Mouse (Mus musculus) heart, adult 11 months (tissue): ENCODE data around the gene Olfr512.

ENCODE experiments used
- DNase-seq: peaks from one replicate; pipeline ENCODE4 v3.0.0; 2022

The Olfr512 gene

DNA sequence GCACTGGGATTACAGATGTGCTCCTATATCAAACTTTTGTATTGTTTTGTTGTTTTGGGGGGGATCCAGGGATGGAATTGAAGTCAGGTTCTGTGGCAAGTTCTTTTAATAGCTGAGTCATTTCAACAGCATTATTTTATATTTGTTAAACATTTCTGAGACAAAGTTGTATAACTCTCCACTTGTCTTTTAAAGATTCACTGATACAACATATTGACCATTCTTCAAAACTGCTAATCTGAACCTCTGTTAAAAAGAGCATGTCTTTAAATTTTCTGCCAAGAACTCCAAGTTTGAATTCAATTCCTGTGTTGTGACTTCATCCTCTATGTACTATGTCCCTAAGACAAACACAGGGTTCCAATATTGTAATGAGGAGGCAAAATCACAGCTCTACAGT lies at the start of gene Olfr512:
Gene Olfr512 (plus strand): TSS at position 301 of the 400 bp plus-strand sequence.
- no peak for DNase-seq

DNA sequence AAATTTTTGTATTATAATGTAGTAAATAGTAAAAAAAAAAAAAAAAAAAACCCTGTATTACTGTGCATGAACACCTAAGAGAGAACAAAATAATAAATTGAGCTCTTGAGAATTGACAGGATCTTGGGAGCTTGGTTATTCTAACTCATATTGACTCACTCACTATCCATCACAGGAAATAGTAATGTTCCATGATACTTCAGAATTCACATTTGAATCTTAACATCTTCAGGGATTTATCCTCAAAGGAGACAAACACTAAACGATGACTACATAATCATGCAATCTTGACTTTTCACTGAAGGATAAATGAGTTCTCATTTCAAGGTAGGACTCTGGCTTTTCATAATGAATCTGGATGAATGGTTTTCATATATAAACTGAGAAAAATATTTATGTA lies 47.0 kb upstream of the Olfr512 start, which contains the start of gene Olfr510:
Gene Olfr510 (plus strand): TSS at position 301 of the 400 bp plus-strand sequence.
- DNase-seq: no peak

- DNase-seq: no peak
Observed at GRCm38 (mm10) chr7:108671058-108671457, 42.1 kb upstream of the Olfr512 start.

DNA sequence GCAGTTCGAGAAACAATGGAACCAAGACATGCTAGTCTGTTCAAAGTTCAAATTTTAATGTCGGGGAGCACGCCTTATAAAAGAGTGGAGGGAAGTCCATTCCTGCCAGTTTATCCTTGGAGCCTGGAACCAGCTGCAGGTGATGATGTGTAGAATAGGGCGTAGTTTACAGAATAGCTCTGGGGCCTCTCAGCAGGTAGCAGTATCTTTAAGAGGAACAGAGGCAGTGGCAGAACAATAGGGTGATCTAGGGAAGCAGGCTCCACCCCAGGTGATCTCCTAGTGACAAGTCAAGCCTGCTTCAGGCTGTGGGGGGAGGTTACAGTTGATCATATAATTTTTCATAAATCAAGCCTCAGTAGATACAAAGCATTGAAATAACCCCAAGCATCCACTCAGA lies 34.2 kb upstream of the Olfr512 start:
- no peak for DNase-seq

DNA sequence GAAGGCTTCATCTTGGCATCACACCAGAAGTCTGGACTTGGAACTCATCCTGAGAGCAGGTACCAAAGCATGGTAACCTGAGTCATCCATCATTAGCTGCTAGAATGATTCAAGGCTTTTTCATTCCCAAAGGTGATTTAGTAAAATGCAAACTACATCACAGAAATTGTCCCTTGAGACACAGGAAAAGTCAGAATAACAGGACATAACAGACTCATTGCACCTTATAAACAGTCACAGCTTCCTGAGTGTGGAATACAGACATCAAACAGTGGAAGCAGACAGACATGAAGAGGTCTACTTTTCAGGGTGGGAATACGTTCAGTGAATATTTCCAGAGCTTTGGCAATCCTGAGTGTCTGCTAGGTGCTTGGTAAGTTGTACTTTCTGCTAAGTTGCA lies 37.6 kb downstream of the Olfr512 start, which contains the start of gene Olfr513:
Gene Olfr513 (plus strand): TSS at position 301 of the 400 bp plus-strand sequence.
- DNase-seq: no peak

DNA sequence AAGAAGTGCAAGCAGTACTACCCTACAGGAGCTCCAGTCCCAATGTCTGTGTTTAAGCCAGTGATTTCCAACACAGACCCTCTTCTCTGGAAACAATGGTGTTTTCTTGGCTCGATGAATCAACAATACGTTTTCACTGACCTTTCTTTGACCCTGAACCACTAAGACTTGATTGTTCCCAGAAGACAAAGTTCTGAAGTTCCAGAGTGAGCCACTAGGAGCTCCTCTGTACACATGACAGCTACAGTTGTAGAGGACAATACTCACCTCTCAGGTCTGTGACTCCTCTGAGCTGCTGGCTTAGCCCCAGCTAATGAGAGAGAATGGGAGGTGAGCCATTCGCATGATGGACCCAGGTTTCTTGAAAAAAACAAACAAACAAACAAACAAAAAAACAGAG lies 47.3 kb downstream of the Olfr512 start:
- DNase-seq: no peak
